Mouse (Mus musculus) liver, embryonic 14.5 days (tissue): ENCODE results near the gene Samd14. TPM values are rescaled to one million over a fixed set of nuclear protein-coding genes. Genes with fewer than 3 reads are reported as not detected.

Source experiments
- ATAC-seq: fragments of 200-750 bp; cut with Nextera tagmentation; 2 replicates; pipeline ENCODE4 v1.8.0; 2017; ENCODE audit warnings: moderate number of reproducible peaks, mild to moderate bottlenecking, moderate library complexity; ENCODE audit not compliant: insufficient read depth
- DNase-seq, 3 experiments: peaks; one replicate each; pipeline ENCODE4 v3.0.0-alpha.2; 2012 to 2013; ENCODE audit warnings: low read depth in 3 of 3, low spot score in 3 of 3
- H3K27ac ChIP-seq: fragments of 300-500 bp; sonication (generic); 2 replicates; pipeline ENCODE4 v1.5.1; 2014; ENCODE audit warnings: moderate library complexity, mild to moderate bottlenecking, control low read depth, inconsistent platforms
- H3K27me3 ChIP-seq: fragments of 300-500 bp; sonication (generic); 2 replicates; pipeline ENCODE4 v1.6.1; 2014; ENCODE audit warnings: mild to moderate bottlenecking, low read length, moderate library complexity; ENCODE audit not compliant: control insufficient read depth, insufficient read depth
- H3K36me3 ChIP-seq: fragments of 300-500 bp; sonication (generic); replicated peaks from 2 replicates; pipeline ENCODE4 v1.6.1; 2014; ENCODE audit warnings: low read depth; ENCODE audit not compliant: control insufficient read depth, insufficient read depth
- H3K4me1 ChIP-seq, 2 experiments: fragments of 200-500 bp in 1 of 2; fragments of 300-500 bp in 1 of 2; sonication (generic) in 1 of 2; replicated peaks; 2 replicates each; pipeline ENCODE4 v1.6.1; 2012 to 2014; ENCODE audit warnings: antibody characterized with exemption in 1 of 2, inconsistent platforms in 1 of 2, low read length in 1 of 2; ENCODE audit not compliant: control insufficient read depth in 2 of 2, insufficient read depth in 2 of 2
- H3K4me2 ChIP-seq: fragments of 300-500 bp; sonication (generic); 2 replicates; pipeline ENCODE4 v1.6.1; 2014; ENCODE audit warnings: low read depth, mild to moderate bottlenecking, control low read depth, moderate library complexity
- H3K4me3 ChIP-seq, 2 experiments: fragments of 200-500 bp in 1 of 2; fragments of 300-500 bp in 1 of 2; sonication (generic) in 1 of 2; 2 replicates each; pipeline ENCODE4 v1.5.1; 2012 to 2014; ENCODE audit warnings: low read depth in 2 of 2, low read length in 2 of 2, mild to moderate bottlenecking in 2 of 2, control low read depth in 1 of 2, inconsistent platforms in 1 of 2, moderate library complexity in 1 of 2; ENCODE audit not compliant: insufficient read depth in 1 of 2
- H3K9ac ChIP-seq: fragments of 300-500 bp; sonication (generic); replicated peaks from 2 replicates; pipeline ENCODE4 v1.6.1; 2014; ENCODE audit warnings: mild to moderate bottlenecking, control low read depth, moderate library complexity
- H3K9me3 ChIP-seq: fragments of 300-500 bp; sonication (generic); 2 replicates; pipeline ENCODE4 v1.6.1; 2016; ENCODE audit warnings: low read length, mixed read lengths; ENCODE audit not compliant: control insufficient read depth
- CTCF ChIP-seq: IDR thresholded peaks from 2 replicates; pipeline ENCODE4 v1.5.1; 2016; ENCODE audit warnings: antibody characterized with exemption, low read depth, control low read depth
- EP300 ChIP-seq: IDR thresholded peaks from 2 replicates; pipeline ENCODE4 v1.6.1; 2016; ENCODE audit warnings: antibody characterized with exemption, low read depth
- WGBS: fragments of 180-500 bp; shearing (Covaris S2); extraction: QIAGEN DNeasy Blood & Tissue Kit; methylation state at CpG from one replicate; pipeline ENCODE4 v1.1.7; 2014; ENCODE audit not compliant: insufficient replicate concordance; 5-methylcytosine and 5-hydroxymethylcytosine counted together
- polyA plus RNA-seq, 2 experiments: library from polyadenylated mRNA; depleted of rRNA in 1 of 2; stranded (reverse) in 1 of 2; unstranded in 1 of 2; fragments of >200 nt; fragmentation: Nextera tagmentation in 1 of 2; extraction: Ambion mirVana in 1 of 2; gene quantifications; 2 replicates each; pipeline versions ENCODE4 v1.2.1 to v1.2.3; 2012 to 2014

Samd14 gene
- polyA plus RNA-seq, 2 experiments: 24.7 to 33.1 TPM

- 75% methylated on average over 13 of the region's 13 CpGs for WGBS
- no peak for DNase-seq
These were observed 29.4 kb downstream of the Samd14 start for GRCm38 (mm10) chr11:95038818-95039655.

DNA sequence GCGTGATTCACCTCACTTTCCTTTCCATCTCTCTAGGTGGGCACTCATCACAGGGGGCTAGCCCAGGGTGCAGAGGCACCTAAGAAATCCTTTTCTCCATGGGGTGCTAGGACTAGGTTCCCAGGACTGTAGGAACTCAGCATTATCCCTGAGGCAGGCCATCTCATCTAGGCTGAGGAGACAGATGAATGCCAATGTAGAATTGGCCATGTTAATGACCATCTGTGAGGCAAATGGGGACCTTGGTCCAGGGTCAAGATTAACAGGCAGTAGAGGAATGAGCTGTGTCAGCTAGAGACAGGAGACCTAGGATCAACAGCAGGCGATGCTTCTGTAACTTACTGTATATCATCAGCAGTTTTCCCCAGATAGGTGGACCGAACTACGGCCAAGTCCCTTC lies 30.1 kb downstream of the Samd14 start:
- Histone ChIP-seq H3K4me3 (no peak overlapping the region), H3K27ac (no peak overlapping the region), H3K4me1 (peaks cover 12 to 14% of the 10 kb centered on the region in 2 experiments), H3K9ac (no peak overlapping the region), H3K4me2 (peak overlapping the region; percentile 97; the same call in 1 of the 2 replicates), H3K9me3 (no peaks in the 10 kb centered on the region), H3K27me3 (no peaks in the 10 kb centered on the region), H3K36me3 (no peaks in the 10 kb centered on the region)
- TF ChIP-seq EP300: no peak
- DNase-seq (no peak), ATAC-seq (no peak)
- WGBS: 85% methylated on average over 4 of the region's 4 CpGs

More at GRCm38 (mm10) chr11:95038818-95039655, 29.4 kb downstream of the Samd14 start:
- ATAC-seq: no peak
- H3K27me3 ChIP-seq: no peaks in the 10 kb centered on the region
- H3K9ac ChIP-seq: no peak overlapping the region
- H3K4me1 ChIP-seq: peaks cover 12 to 14% of the 10 kb centered on the region in 2 experiments
- no peak overlapping the region for H3K4me3 ChIP-seq
- no peak overlapping the region for H3K4me2 ChIP-seq
- H3K9me3 ChIP-seq: no peaks in the 10 kb centered on the region
- TF ChIP-seq CTCF (no peak), EP300 (no peak)
- H3K27ac ChIP-seq: no peak overlapping the region
- H3K36me3 ChIP-seq: no peaks in the 10 kb centered on the region

- Histone ChIP-seq H3K4me2 (peak overlapping the region; percentile 97), H3K9me3 (no peaks in the 10 kb centered on the region), H3K4me3 (peak overlapping the region; percentile 80 to 81), H3K9ac (peak overlapping the region; percentile 80), H3K27me3 (no peaks in the 10 kb centered on the region), H3K27ac (peak overlapping the region; percentile 37), H3K4me1 (peaks cover 12 to 14% of the 10 kb centered on the region in 2 experiments), H3K36me3 (no peaks in the 10 kb centered on the region)
- peak in 2 of 3 experiments; percentile 37 to 49 for DNase-seq
- WGBS: 2% methylated on average over 20 of the region's 20 CpGs
- TF ChIP-seq CTCF: no peak
- no peak for TF ChIP-seq EP300
- peak; percentile 12; the same call in 1 of the 2 replicates for ATAC-seq
These were observed 30.9 kb downstream of the Samd14 start for GRCm38 (mm10) chr11:95040491-95041138.

DNA sequence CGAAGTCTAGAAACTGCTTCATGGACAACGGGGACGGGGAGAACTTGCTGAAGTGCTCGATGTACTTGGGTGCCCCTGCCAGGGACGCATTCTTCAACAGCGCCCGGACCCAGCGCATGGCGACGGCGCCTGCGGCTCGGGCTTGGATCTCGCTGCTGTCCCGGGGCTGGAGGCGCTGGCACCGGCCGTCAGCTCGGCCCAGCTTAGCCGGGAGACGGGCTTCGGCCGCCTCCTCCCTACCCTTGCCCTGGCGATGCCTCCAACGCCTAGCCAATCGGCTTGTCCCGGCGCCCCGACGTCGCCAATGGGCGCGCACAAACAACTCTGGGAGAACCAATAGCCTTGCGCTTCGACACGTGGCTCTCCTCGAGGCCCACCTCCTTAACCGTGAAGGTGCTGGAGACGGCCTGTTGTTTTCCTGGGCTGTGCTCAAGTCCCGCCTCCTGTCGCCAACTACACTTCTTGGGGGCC lies 31.5 kb downstream of the Samd14 start, which contains the start of gene Pdk2:
Gene Pdk2 (minus strand): TSS at position 216 of the 471 bp plus-strand sequence.
- Histone ChIP-seq H3K27me3 (no peaks in the 10 kb centered on the region), H3K4me3 (peak within 1 kb of the TSS; percentile 80 to 81), H3K9ac (peak within 1 kb of the TSS; percentile 80), H3K4me2 (peak within 1 kb of the TSS; percentile 97), H3K36me3 (no peaks in the 10 kb centered on the region), H3K9me3 (no peaks in the 10 kb centered on the region), H3K4me1 (peaks cover 12 to 14% of the 10 kb centered on the region in 2 experiments), H3K27ac (peak within 1 kb of the TSS; percentile 73)
- TF ChIP-seq EP300: peak; percentile 49; the same call in 1 of the 2 replicates
- no peak for TF ChIP-seq CTCF
- ATAC-seq (peak; percentile 95), DNase-seq (peak; percentile 92 to 95 (median 93))
- WGBS: under 1% methylated on average over 41 of the region's 41 CpGs

DNA sequence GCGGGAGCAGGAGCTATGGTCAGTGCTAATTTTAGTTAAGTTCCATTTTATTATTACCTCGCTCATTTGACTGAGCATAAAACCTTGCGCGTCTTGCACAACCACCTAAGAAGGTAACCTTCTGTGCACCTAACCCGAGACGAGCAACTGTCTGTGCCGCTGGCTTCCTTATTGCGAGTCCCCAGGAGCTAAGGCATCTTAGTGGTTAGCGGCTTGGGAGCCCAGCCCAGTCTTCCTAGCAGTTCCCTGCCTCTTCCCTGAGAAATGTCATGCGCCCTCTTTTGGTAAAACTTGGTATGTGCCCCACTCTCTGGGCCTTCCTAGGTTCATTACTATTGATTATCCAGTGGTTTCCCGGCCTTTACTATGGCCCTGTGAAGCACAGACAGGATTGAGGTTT lies 32.4 kb downstream of the Samd14 start:
- TF ChIP-seq EP300: no peak
- TF ChIP-seq CTCF: peak; percentile 93
- Histone ChIP-seq H3K36me3 (no peaks in the 10 kb centered on the region), H3K27ac (peak overlapping the region; percentile 73), H3K4me3 (peak overlapping the region; percentile 57 to 81), H3K4me2 (peak overlapping the region; percentile 97), H3K4me1 (peaks cover 12 to 14% of the 10 kb centered on the region in 2 experiments), H3K9me3 (no peaks in the 10 kb centered on the region), H3K9ac (peak overlapping the region; percentile 70), H3K27me3 (no peaks in the 10 kb centered on the region)
- peak; percentile 65 to 73 (median 72) for DNase-seq
- peak; percentile 14; the same call in 1 of the 2 replicates for ATAC-seq
- WGBS: under 1% methylated on average over 11 of the region's 11 CpGs
